Mouse (Mus musculus): ENCODE results near the gene Ank3.

- TF ChIP-seq CTCF (IDR thresholded peaks at IDR 0.05) (no peak), EP300 (IDR thresholded peaks at IDR 0.05) (no peak)
Observed at GRCm38 (mm10) chr10:69585271-69585670, 186.7 kb downstream of the Ank3 start.

All from lung, postnatal 0 days (tissue).